Mouse (Mus musculus) CH12.LX (cell line): ENCODE measurements around the gene Racgap1. TPM values are rescaled to one million over a fixed set of nuclear protein-coding genes. Genes with fewer than 3 reads are reported as not detected.

Experiments
- DNase-seq: peaks from one replicate; pipeline ENCODE4 v3.0.0-alpha.2; 2013; ENCODE audit errors: extremely low read depth
- H3K27ac ChIP-seq: 2 replicates; pipeline ENCODE4 v1.5.1; 2012; ENCODE audit warnings: low read depth, mild to moderate bottlenecking, control low read depth, moderate library complexity; ENCODE audit not compliant: insufficient read depth
- H3K27me3 ChIP-seq: replicated peaks from 2 replicates; pipeline ENCODE3; 2012; ENCODE audit warnings: inconsistent platforms
- H3K36me3 ChIP-seq, 2 experiments: replicated peaks in 1 of 2; 2 replicates each; pipeline versions ENCODE3 to v1.6.1; 2012; ENCODE audit warnings: inconsistent platforms in 1 of 2, low read length in 1 of 2, mild to moderate bottlenecking in 1 of 2, mixed read lengths in 1 of 2, moderate library complexity in 1 of 2; ENCODE audit not compliant: control insufficient read depth in 1 of 2, insufficient read depth in 1 of 2
- H3K4me1 ChIP-seq, 2 experiments: 2 replicates each; pipeline ENCODE4 v1.6.1; 2012; ENCODE audit warnings: inconsistent platforms in 1 of 2, moderate library complexity in 1 of 2; ENCODE audit not compliant: insufficient read depth in 2 of 2, control insufficient read depth in 1 of 2
- H3K4me2 ChIP-seq: 2 replicates; pipeline ENCODE4 v1.6.1; 2012; ENCODE audit warnings: low read depth, mild to moderate bottlenecking, control low read depth; ENCODE audit not compliant: poor library complexity, insufficient read depth, severe bottlenecking
- H3K4me3 ChIP-seq, 3 experiments: fragments of 150-350 bp in 1 of 3; sonication (generic) in 1 of 3; replicated peaks in 1 of 3; 2 replicates each; pipeline versions ENCODE3 to v1.5.1; 2011 to 2012; ENCODE audit warnings: low read depth in 2 of 3, low read length in 2 of 3, mild to moderate bottlenecking in 2 of 3, moderate library complexity in 2 of 3, control low read depth in 1 of 3, improper control_type of control experiment in 1 of 3, inconsistent platforms in 1 of 3, mixed read lengths in 1 of 3; ENCODE audit not compliant: poor library complexity in 1 of 3
- H3K79me2 ChIP-seq: replicated peaks from 2 replicates; pipeline ENCODE4 v1.6.1; 2012; ENCODE audit warnings: mild to moderate bottlenecking, moderate library complexity; ENCODE audit not compliant: control insufficient read depth, poor library complexity, insufficient read depth, severe bottlenecking; ENCODE audit errors: extremely low read depth
- H3K9ac ChIP-seq: 2 replicates; pipeline ENCODE4 v1.6.1; 2012; ENCODE audit warnings: low read depth, mild to moderate bottlenecking, control low read depth, moderate library complexity; ENCODE audit not compliant: insufficient read depth
- H3K9me3 ChIP-seq: replicated peaks from 2 replicates; pipeline ENCODE3; 2012; ENCODE audit warnings: low read length, inconsistent platforms, mixed read lengths
- BHLHE40 ChIP-seq: IDR thresholded peaks from 2 replicates; pipeline ENCODE4 v1.6.1; 2011; ENCODE audit warnings: mild to moderate bottlenecking, low read depth, low read length, improper control_type of control experiment
- CHD2 ChIP-seq: IDR thresholded peaks from 2 replicates; pipeline ENCODE4 v1.6.1; 2011; ENCODE audit warnings: low read length, improper control_type of control experiment
- ETS1 ChIP-seq: conservative IDR thresholded peaks from 2 replicates; pipeline ENCODE4 v1.6.1; 2012; ENCODE audit warnings: low read depth, mild to moderate bottlenecking, inconsistent platforms, low read length, improper control_type of control experiment, moderate library complexity
- GABPA ChIP-seq: IDR thresholded peaks from 2 replicates; pipeline ENCODE4 v1.6.1; 2012; ENCODE audit warnings: low read depth, low read length, improper control_type of control experiment, inconsistent platforms; ENCODE audit not compliant: insufficient replicate concordance
- JUN ChIP-seq: IDR thresholded peaks from 2 replicates; pipeline ENCODE4 v1.6.1; 2011; ENCODE audit warnings: low read depth, mild to moderate bottlenecking, low read length, improper control_type of control experiment, moderate library complexity; ENCODE audit not compliant: insufficient read depth
- MAFK ChIP-seq: IDR thresholded peaks from 2 replicates; pipeline ENCODE4 v1.6.1; 2011; ENCODE audit warnings: low read length, improper control_type of control experiment; ENCODE audit not compliant: insufficient replicate concordance
- MXI1 ChIP-seq: IDR thresholded peaks from 2 replicates; pipeline ENCODE4 v1.6.1; 2011; ENCODE audit warnings: mild to moderate bottlenecking, low read depth, low read length, improper control_type of control experiment
- NRF1 ChIP-seq: IDR thresholded peaks from 2 replicates; pipeline ENCODE4 v1.6.1; 2014; ENCODE audit warnings: low read depth, mild to moderate bottlenecking, inconsistent platforms, low read length, improper control_type of control experiment, moderate library complexity
- POLR2AphosphoS2 ChIP-seq: IDR thresholded peaks from 2 replicates; pipeline ENCODE4 v1.6.1; 2011; ENCODE audit warnings: low read depth, low read length, improper control_type of control experiment
- RAD21 ChIP-seq: IDR thresholded peaks from 2 replicates; pipeline ENCODE4 v1.6.1; 2011; ENCODE audit warnings: low read depth, mild to moderate bottlenecking, low read length, improper control_type of control experiment, moderate library complexity
- USF1 ChIP-seq: IDR thresholded peaks from 2 replicates; pipeline ENCODE4 v1.6.1; 2014; ENCODE audit warnings: low read depth, mild to moderate bottlenecking, inconsistent platforms, low read length, improper control_type of control experiment
- dilution Hi-C: fragments of 300-500 bp; cut with MboI; formaldehyde crosslinking; loops from 2 replicates; pipeline ENCODE4 v1.14.3; 2020; ENCODE audit warnings: low sequenced_read_pairs; ENCODE audit not compliant: extremely low pct_unique_long_range_greater_than_20kb, extremely low pct_ligation_motif_present
- in situ Hi-C: fragments of 300-500 bp; cut with MboI; formaldehyde crosslinking; loops from 3 replicates; pipeline ENCODE4 v1.14.3; 2019; ENCODE audit warnings: low sequenced_read_pairs, low pct_ligation_motif_present, low pct_unique_long_range_greater_than_20kb, mixed read lengths
- polyA plus RNA-seq: library from polyadenylated mRNA; unstranded; fragments of >175 nt; gene quantifications from 2 replicates; pipeline ENCODE4 v1.2.1, GENCODE M21; 2012; ENCODE audit warnings: low read depth; ENCODE audit not compliant: insufficient read length
- total RNA-seq, 2 experiments: library from RNA; depleted of rRNA; stranded (reverse); fragments of 300-350 nt in 1 of 2; fragments of >200 nt in 1 of 2; gene quantifications; 2 replicates each; pipeline ENCODE4 v1.2.3; 2012 to 2014

Gene Racgap1
- total and polyA plus RNA-seq, 3 experiments, result 97.9 to 131 (median 130) TPM

GRCm38 (mm10) chr15:99585741-99586140 is 65.7 kb downstream of the Racgap1 start:
- Histone ChIP-seq H3K27ac (no peak overlapping the region), H3K9ac (no peak overlapping the region), H3K9me3 (peaks cover 11% of the 10 kb centered on the region), H3K4me1 (peaks cover 3 to 6% of the 10 kb centered on the region in 2 experiments; a peak in 2 of 4 replicates), H3K4me2 (no peak overlapping the region), H3K79me2 (no peaks in the 10 kb centered on the region), H3K27me3 (peaks cover 89% of the 10 kb centered on the region), H3K36me3 (no peaks in the 10 kb centered on the region), H3K4me3 (no peak overlapping the region)
- in situ Hi-C loops, result no loop called here
- no peak for TF ChIP-seq RAD21
- no peak for TF ChIP-seq MXI1
- TF ChIP-seq ETS1, result no peak
- TF ChIP-seq POLR2AphosphoS2, result no peak
- no peak for TF ChIP-seq JUN
- no peak for TF ChIP-seq MAFK
- TF ChIP-seq NRF1, result no peak
- no peak for TF ChIP-seq CHD2
- TF ChIP-seq GABPA, result no peak
- TF ChIP-seq USF1, result no peak
- DNase-seq, result no peak
- dilution Hi-C loops, result no loop called here

- H3K36me3 ChIP-seq, result no peaks in the 10 kb centered on the region
- no peak overlapping the region for H3K9ac ChIP-seq
- no peak overlapping the region for H3K4me3 ChIP-seq
- H3K4me2 ChIP-seq, result peak overlapping the region; percentile 39
- peaks cover 3 to 6% of the 10 kb centered on the region in 2 experiments; a peak in 2 of 4 replicates for H3K4me1 ChIP-seq
- TF ChIP-seq BHLHE40 (no peak), NRF1 (peak; percentile 71)
- TF ChIP-seq, all 38 proteins: peak for 1
- H3K27ac ChIP-seq, result no peak overlapping the region
- DNase-seq, result no peak
- in situ Hi-C loops, result no loop called here
- H3K9me3 ChIP-seq, result peaks cover 9% of the 10 kb centered on the region
- dilution Hi-C loops, result no loop called here
- H3K79me2 ChIP-seq, result no peaks in the 10 kb centered on the region
- peaks cover 93% of the 10 kb centered on the region for H3K27me3 ChIP-seq
Observed at GRCm38 (mm10) chr15:99584407-99585202, 66.9 kb downstream of the Racgap1 start.
